Mouse (Mus musculus) bone marrow, adult 2 months (tissue): ENCODE measurements around the gene Ddr1.
A peak's percentile ranks its signal among the peaks of the same experiment; 100 is the strongest.

Source experiments
- CTCF ChIP-seq: fragments of 200-500 bp; IDR thresholded peaks from 2 replicates; pipeline ENCODE4 v1.5.1; 2011; ENCODE audit warnings: low read length, control low read depth; ENCODE audit not compliant: control insufficient read depth, insufficient read depth
- POLR2A ChIP-seq: fragments of 200-500 bp; IDR thresholded peaks from 2 replicates; pipeline ENCODE4 v1.6.1; 2011; ENCODE audit warnings: low read depth, mild to moderate bottlenecking, control low read depth, low read length, borderline replicate concordance; ENCODE audit not compliant: control insufficient read depth

DNA sequence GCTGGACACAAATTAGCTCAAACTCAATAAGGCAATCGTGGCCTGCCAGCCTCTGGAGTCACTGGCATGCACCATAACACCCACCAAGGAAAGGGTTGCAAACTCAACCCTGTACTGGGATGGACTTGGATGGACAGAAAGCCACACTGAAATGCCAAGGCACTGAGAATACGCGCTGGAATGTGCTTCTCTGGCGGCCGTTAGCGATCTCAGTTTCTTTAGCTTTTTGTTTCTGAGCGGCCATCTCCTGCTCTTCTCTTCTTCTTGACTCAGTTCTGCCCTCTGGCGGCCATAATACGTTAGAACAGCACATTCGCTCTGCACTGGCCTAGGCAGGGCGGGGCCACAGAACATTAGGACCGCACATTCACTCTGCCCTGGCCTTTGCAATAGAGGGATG is 33.3 kb upstream of the Ddr1 start:
- TF ChIP-seq CTCF (peak; percentile 83), POLR2A (no peak)
